Mouse (Mus musculus) limb, embryonic 14.5 days (tissue): ENCODE data around the gene Dact2. TPM values are rescaled to one million over a fixed set of nuclear protein-coding genes. Genes with fewer than 3 reads are reported as not detected.

Source experiments
- ATAC-seq: fragments of 200-750 bp; cut with Nextera tagmentation; 2 replicates; pipeline ENCODE4 v1.8.0; 2017; ENCODE audit warnings: low read depth, moderate number of reproducible peaks, moderate TSS enrichment; ENCODE audit not compliant: low FRiP score
- DNase-seq: peaks from one replicate; pipeline ENCODE4 v3.0.0-alpha.2; 2015; ENCODE audit warnings: low spot score
- H3K27ac ChIP-seq: fragments of 300-500 bp; sonication (generic); replicated peaks from 2 replicates; pipeline ENCODE4 v1.5.1; 2014; ENCODE audit warnings: low read depth, mild to moderate bottlenecking, low read length, moderate library complexity, mixed read lengths
- H3K27me3 ChIP-seq: fragments of 300-500 bp; sonication (generic); 2 replicates; pipeline ENCODE4 v1.6.1; 2014; ENCODE audit warnings: low read length, mixed read lengths; ENCODE audit not compliant: control insufficient read depth, insufficient read depth
- H3K36me3 ChIP-seq: fragments of 300-500 bp; sonication (generic); 2 replicates; pipeline ENCODE4 v1.6.1; 2014; ENCODE audit warnings: mild to moderate bottlenecking, low read length, moderate library complexity, mixed read lengths; ENCODE audit not compliant: control insufficient read depth, insufficient read depth
- H3K4me1 ChIP-seq: fragments of 300-500 bp; sonication (generic); 2 replicates; pipeline ENCODE4 v1.6.1; 2014; ENCODE audit warnings: antibody characterized with exemption, low read length, mixed read lengths; ENCODE audit not compliant: control insufficient read depth, insufficient read depth
- H3K4me2 ChIP-seq: fragments of 300-500 bp; sonication (generic); replicated peaks from 2 replicates; pipeline ENCODE4 v1.6.1; 2014; ENCODE audit warnings: low read depth, mild to moderate bottlenecking, low read length, moderate library complexity; ENCODE audit not compliant: severe bottlenecking
- H3K4me3 ChIP-seq: fragments of 300-500 bp; sonication (generic); replicated peaks from 2 replicates; pipeline ENCODE4 v1.5.1; 2014; ENCODE audit warnings: low read length
- H3K9ac ChIP-seq: fragments of 300-500 bp; sonication (generic); 2 replicates; pipeline ENCODE4 v1.6.1; 2014; ENCODE audit warnings: mild to moderate bottlenecking, low read depth, low read length, moderate library complexity; ENCODE audit not compliant: severe bottlenecking
- H3K9me3 ChIP-seq: fragments of 300-500 bp; sonication (generic); 2 replicates; pipeline ENCODE4 v1.6.1; 2016; ENCODE audit warnings: low read length; ENCODE audit not compliant: control insufficient read depth
- POLR2A ChIP-seq: fragments of 200-500 bp; IDR thresholded peaks from 2 replicates; pipeline ENCODE4 v1.8.0; 2012; ENCODE audit warnings: inconsistent platforms, mild to moderate bottlenecking, moderate library complexity, borderline replicate concordance; ENCODE audit not compliant: insufficient read depth, insufficient read length; ENCODE audit errors: extremely low read depth
- WGBS: fragments of 180-500 bp; shearing (Covaris S2); extraction: QIAGEN DNeasy Blood & Tissue Kit; methylation state at CpG from one replicate; pipeline ENCODE4 v1.1.7; 2014; 5-methylcytosine and 5-hydroxymethylcytosine counted together
- polyA plus RNA-seq, 2 experiments: library from polyadenylated mRNA; depleted of rRNA in 1 of 2; stranded (reverse) in 1 of 2; unstranded in 1 of 2; fragments of >200 nt; fragmentation: Nextera tagmentation in 1 of 2; extraction: Ambion mirVana in 1 of 2; gene quantifications; 2 replicates each; pipeline versions ENCODE4 v1.2.1 to v1.2.3; 2012 to 2014

Dact2 gene
- polyA plus RNA-seq, 2 experiments = 0.99 to 1.3 TPM

GRCm38 (mm10) chr17:14178911-14179310, 25.2 kb downstream of the Dact2 start:
- peaks cover 16% of the 10 kb centered on the region for H3K4me1 ChIP-seq
- H3K9me3 ChIP-seq = no peaks in the 10 kb centered on the region
- WGBS = 71% methylated on average over 4 of the region's 4 CpGs
- H3K4me2 ChIP-seq = no peak overlapping the region
- ATAC-seq = no peak
- TF ChIP-seq POLR2A = no peak
- H3K36me3 ChIP-seq = no peaks in the 10 kb centered on the region
- DNase-seq = no peak
- H3K27ac ChIP-seq = no peak overlapping the region
- H3K9ac ChIP-seq = no peak overlapping the region
- H3K4me3 ChIP-seq = no peak overlapping the region
- no peaks in the 10 kb centered on the region for H3K27me3 ChIP-seq

GRCm38 (mm10) chr17:14178475-14178874, 25.6 kb downstream of the Dact2 start:
- Histone ChIP-seq H3K4me2 (no peak overlapping the region), H3K36me3 (no peaks in the 10 kb centered on the region), H3K9me3 (no peaks in the 10 kb centered on the region), H3K4me3 (no peak overlapping the region), H3K4me1 (peaks cover 12% of the 10 kb centered on the region), H3K9ac (no peak overlapping the region), H3K27me3 (no peaks in the 10 kb centered on the region), H3K27ac (no peak overlapping the region)
- no peak for TF ChIP-seq POLR2A
- no peak for DNase-seq
- ATAC-seq = no peak
- 36% methylated on average over 4 of the region's 4 CpGs for WGBS

DNA sequence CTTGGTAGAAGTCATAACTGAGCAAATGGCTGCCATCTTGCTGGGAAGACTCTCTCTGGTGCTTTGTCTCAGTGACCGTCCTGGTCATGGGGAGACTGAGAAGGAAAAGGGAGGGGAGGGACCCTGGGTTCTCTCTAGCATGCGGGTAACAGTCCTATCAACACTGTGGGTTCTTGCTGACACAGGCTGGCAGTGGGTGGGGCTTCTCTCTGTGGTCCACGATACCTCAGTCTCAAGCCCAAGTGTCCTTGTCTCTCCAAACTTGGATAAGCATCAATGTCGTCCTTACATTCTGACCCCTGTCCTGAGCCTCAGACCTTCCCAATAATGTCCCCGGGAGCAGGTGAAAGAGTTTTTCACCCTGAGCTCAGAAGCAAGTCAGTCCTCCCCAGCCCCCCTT, 26.1 kb downstream of the Dact2 start:
- no peak for TF ChIP-seq POLR2A
- 0 out of 2 replicates have a peak, but pooled peaks cover 10% of the 10 kb centered on the region for H3K4me1 ChIP-seq
- H3K9ac ChIP-seq = no peak overlapping the region
- no peaks in the 10 kb centered on the region for H3K27me3 ChIP-seq
- H3K4me2 ChIP-seq = no peak overlapping the region
- no peak overlapping the region for H3K4me3 ChIP-seq
- no peak overlapping the region for H3K27ac ChIP-seq
- WGBS = 71% methylated on average over 5 of the region's 5 CpGs
- H3K36me3 ChIP-seq = no peaks in the 10 kb centered on the region
- ATAC-seq (no peak), DNase-seq (no peak)
- no peaks in the 10 kb centered on the region for H3K9me3 ChIP-seq

GRCm38 (mm10) chr17:14177018-14177417, 27.1 kb downstream of the Dact2 start:
- WGBS = 65% methylated on average over 5 of the region's 5 CpGs
- no peak for DNase-seq
- Histone ChIP-seq H3K9me3 (no peaks in the 10 kb centered on the region), H3K4me3 (no peak overlapping the region), H3K36me3 (no peaks in the 10 kb centered on the region), H3K4me1 (0 out of 2 replicates have a peak, but pooled peaks cover 6% of the 10 kb centered on the region), H3K27me3 (no peaks in the 10 kb centered on the region), H3K4me2 (no peak overlapping the region), H3K27ac (no peak overlapping the region), H3K9ac (no peak overlapping the region)
- TF ChIP-seq POLR2A = no peak
- no peak for ATAC-seq

- H3K4me3 ChIP-seq = no peak overlapping the region
- no peaks in the 10 kb centered on the region for H3K36me3 ChIP-seq
- DNase-seq (no peak), ATAC-seq (no peak)
- no peak overlapping the region for H3K27ac ChIP-seq
- no peak overlapping the region for H3K4me2 ChIP-seq
- H3K9ac ChIP-seq = no peak overlapping the region
- WGBS = 82% methylated on average over 5 of the region's 5 CpGs
- no peak for TF ChIP-seq POLR2A
- 0 out of 2 replicates have a peak, but pooled peaks cover 6% of the 10 kb centered on the region for H3K4me1 ChIP-seq
- no peaks in the 10 kb centered on the region for H3K9me3 ChIP-seq
- H3K27me3 ChIP-seq = no peaks in the 10 kb centered on the region
Measured at GRCm38 (mm10) chr17:14175704-14176103, 28.4 kb downstream of the Dact2 start.

DNA sequence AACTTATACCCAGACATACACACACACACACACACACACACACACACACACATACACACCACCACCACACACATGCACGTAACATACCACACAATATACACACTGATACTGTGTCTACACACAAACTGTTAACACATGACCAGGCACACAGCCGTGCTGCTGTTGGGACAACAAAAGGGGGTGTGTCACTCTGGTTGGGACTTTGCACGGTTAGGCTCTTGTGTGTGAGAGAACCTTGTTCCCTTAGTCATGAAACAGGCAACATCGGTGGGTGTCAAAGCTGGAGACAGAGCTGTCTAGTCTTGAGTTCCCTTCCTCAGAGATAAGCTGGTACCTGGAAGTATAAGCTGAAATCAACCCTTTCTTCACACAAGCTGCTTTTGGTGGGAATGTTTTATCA, 29.1 kb downstream of the Dact2 start:
- no peaks in the 10 kb centered on the region for H3K27me3 ChIP-seq
- H3K4me1 ChIP-seq = 0 out of 2 replicates have a peak, but pooled peaks cover 6% of the 10 kb centered on the region
- no peak overlapping the region for H3K4me2 ChIP-seq
- H3K4me3 ChIP-seq = no peak overlapping the region
- no peak for TF ChIP-seq POLR2A
- H3K9me3 ChIP-seq = no peaks in the 10 kb centered on the region
- 84% methylated on average over 4 of the region's 4 CpGs for WGBS
- H3K27ac ChIP-seq = no peak overlapping the region
- no peaks in the 10 kb centered on the region for H3K36me3 ChIP-seq
- DNase-seq = no peak
- no peak for ATAC-seq
- no peak overlapping the region for H3K9ac ChIP-seq
